Mouse (Mus musculus): ENCODE measurements around the gene Sik1.

The Sik1 gene

DNA sequence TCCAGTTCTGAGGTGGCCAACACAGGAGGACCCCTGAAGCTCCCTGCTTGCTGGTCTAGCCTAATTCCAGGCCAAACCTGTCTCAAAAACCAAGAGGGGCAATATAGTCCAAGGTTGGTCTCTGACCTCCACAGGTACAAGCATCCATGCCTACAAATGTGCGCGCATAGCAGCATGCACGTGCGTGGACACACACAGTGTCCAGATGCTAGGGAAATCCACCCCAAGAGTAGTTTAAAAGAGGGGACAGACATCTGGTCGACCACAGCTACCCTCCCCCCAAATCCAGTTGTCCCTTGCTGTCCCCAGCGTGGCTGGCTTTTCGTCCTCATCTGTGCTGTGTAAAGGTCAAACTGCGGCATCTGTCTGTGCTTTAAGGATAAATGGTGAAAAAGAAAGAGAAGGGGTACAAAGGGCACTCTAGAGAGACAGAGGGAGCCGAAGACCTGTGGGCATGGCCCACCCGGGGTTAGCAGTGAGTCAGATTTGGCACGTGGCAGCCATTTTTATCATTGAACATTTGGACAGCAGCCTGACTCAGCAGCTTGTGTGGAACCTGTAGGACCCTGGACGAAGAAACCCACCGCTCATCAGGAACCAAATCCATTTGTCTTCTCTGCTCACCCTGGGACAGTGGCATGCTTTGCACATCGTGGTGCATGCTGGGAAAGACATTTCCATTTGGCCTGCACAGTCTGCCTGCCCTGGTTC, 23.6 kb downstream of the Sik1 start:
- no peak for DNase-seq (ENCODE audit: low spot score)

DNA sequence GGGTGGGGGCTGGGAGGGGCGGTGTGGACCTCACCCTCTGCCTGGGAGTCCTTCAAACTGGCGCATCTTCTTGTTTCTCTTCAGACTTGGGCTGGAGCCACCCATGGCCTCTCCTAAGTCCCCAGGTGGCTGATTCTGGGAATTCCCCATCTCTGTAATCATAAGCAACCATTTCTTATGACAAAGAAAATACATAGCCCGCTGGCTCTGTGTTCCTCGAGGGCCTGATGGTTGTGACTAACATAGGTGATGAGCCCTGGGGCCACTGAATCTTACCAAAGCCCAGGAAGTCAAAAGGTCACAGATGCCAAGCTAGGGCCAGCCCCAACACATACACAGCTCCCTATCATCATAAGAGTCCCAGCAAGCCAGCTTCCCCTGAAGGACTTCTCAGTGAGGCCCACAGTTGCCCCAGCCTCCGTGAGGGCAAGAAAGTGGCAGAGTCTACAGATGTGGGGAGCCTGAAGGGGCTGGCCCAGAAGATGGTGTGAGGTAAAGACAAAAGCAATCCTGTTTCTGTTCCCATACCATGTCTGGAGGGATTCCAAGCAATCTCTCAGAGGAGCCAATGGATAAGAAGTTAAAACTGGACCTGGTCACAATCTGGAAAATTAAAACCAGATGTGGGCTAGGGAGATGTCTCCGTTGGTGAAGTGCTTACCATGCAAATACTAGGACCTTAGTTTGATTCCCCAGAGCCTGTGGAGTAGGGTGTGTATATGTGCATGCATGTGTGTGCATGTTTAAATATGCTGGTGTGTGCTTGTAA, 24.3 kb downstream of the Sik1 start:
- no peak for DNase-seq (ENCODE audit: low spot score)

DNA sequence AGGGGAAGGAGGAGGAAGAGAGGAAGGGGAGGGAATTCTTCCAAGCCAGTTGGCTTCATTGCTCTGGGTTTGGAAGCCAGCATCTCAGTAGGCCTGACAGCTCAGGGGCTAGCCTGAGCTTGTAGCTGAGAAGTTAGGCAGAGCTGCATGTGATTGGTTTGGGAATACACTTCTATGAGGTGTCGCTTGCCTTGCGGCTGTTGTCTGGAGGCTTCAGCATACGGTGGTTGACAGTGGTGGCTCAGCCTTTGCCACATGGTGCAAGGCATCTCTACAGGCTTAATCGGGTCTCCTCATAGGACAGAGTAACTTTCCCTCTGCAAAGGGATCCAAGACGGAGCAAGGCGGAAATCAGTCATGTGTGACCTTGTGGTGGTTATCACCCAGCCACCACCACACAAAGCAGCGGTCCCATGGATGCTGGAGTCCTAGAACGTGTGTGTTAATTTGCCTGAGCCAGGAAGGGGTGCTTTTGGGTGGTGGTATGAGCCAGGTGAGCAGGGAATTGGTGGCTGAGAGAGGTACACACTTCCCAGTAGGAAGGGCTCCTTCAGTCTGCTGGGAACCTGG, 25.0 kb downstream of the Sik1 start:
- no peak for DNase-seq (ENCODE audit: low spot score)

DNA sequence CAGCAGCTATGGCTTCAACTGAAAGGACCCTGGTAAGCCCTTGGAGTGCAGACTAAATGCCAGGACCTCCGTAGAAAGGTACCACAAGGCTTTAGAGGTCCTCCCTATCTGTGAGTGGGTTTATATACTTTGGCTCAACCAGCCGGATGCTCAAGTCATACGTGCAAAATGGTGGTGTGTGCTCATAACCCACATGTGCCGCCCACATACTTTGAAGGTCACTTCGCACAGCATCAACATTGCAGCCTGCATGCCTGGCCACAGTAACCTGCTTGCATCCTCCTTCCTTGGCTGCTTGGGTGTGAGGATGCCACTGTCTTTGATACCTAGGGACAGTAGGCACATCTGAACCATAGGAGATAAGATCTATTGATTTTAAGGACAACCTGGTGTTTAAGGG, 26.7 kb downstream of the Sik1 start:
- DNase-seq (ENCODE audit: low spot score) = no peak

DNA sequence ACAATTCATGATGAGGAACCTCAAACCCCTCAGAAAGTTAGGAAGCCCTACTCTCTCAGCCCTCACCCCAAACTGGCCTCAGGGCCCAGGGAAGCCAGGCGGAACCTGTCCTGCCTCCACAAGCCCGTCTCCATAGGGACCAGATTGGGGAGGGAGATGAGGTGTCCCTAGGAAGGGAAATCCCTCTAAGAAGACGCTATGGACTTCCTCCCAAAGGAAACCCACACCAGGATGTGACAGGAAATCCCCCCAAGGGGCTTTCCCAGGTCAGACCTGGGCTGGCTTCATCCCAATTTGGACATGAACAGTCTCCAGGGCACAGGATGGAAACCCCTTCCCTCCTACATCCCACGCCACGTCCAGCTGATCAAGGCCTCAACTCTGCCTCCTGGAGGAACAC, 27.5 kb downstream of the Sik1 start:
- DNase-seq (ENCODE audit: low spot score) = no peak

DNA sequence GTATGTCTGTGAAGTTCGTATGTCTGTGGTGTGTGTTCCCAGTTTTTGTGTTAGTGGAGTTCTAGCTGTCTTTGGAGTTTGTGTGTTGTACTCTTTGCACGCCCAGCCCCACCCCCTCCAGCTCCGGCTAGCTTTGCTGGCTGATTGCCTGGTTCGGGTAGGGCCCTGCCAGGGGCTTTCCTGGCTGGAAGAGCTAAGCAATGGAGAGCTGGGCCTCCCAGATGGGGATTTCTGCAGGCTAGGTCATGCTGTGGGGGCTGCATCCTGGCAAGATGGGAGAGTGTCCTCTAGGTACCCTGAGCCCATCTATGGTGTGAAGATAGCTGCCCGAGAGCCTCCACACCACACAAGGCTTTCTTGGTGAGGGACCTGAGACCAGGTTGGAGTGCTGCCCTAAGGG, 28.4 kb downstream of the Sik1 start:
- peak; percentile 72 for DNase-seq (ENCODE audit: low spot score)

DNA sequence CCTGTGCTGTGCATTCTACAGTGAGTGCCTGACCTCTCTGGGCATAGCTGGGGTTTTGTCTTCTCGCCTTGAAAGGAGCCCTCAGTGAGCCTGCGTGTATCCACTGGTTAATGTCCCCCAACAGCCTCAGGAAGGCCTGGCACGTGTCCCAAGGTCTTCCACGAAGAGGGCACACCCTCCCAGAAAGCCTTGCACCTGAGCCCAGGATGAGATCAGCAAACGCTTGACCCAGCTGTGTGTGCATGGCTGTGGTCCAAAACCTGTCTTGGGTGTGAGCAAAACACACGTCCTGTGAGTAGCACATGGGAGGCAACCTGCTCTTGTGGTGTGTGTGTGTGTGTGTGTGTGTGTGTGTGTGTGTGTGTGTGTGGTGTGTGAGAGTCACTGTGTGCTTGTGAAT, 28.9 kb downstream of the Sik1 start:
- DNase-seq (ENCODE audit: low spot score) = peak; percentile 70

DNA sequence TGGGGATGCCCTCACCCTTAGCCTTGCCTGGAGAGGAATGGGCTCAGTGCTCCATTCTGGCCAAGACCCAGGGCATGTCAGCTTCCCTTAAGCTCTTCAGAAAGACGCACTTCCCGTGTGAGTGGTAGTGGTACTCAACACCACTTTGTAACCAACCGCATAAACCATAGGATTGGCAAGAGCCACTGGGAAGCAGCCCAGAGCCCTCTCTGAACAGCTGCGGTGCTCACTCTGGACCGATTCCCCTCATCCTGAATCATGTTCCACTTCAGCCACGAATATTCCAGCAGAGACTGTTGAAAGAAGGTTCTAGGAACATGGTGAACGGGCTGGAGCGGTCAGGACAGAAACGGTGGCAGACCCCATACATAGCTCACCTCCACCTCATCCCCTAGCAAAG, 29.9 kb downstream of the Sik1 start:
- DNase-seq (ENCODE audit: low spot score) = no peak

DNA sequence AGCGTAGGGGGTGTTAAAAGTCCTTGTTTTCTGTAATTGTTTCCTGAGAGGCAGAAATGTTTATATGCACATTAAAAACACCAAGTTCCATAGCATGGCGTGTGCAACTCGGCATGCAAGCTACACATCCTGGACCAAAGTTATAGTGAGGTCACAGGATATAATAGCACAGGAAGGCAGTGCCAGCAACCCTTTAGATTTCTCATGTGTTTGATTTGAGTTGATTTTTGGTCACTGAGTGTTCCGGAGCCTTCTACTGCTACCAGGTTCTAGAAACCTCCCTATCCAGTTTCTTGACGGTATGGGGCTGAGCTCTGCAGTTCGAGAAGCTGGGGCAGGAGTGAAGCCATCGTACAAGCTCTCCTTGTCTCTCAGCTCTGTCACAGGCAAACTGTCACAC, 30.8 kb downstream of the Sik1 start:
- no peak for DNase-seq (ENCODE audit: low spot score)

DNA sequence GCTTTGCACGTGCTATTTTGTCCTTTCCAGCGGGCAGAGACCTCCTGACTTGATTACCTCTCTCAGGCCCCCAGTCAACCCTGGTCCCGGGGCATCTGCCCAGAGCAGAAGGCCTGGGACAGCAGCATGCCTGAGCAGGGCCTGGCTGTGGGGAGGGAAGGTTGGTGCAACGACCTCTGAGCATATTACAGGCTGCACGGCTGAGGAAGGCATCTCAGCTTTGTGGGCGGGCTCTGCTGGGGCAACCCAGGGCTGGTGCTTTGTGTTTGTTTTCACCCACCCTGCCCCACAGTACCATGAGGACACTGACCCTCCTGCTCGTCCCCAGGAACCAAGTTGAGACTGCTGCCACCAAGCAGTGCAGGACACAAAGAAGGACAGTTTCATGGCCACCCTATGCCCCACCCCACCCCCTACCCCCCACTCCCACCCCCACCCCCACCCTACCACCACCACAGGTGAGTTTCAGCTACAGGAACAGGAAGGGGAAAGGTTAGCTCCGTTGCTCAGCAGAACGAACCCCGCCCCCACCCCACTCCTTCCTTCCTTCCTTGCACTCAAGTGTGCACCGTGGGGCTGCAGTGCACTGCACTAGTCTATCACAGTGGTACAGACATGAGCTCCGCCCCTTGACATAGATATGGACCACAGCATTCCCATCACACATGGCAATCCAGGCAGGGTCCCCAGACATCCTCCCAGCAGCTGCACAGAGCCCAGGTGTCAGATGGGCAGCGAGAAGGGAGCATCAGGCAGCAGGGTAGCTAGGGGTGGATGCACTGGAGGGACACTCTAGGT, 34.3 kb downstream of the Sik1 start:
- DNase-seq (ENCODE audit: low spot score) = no peak

DNA sequence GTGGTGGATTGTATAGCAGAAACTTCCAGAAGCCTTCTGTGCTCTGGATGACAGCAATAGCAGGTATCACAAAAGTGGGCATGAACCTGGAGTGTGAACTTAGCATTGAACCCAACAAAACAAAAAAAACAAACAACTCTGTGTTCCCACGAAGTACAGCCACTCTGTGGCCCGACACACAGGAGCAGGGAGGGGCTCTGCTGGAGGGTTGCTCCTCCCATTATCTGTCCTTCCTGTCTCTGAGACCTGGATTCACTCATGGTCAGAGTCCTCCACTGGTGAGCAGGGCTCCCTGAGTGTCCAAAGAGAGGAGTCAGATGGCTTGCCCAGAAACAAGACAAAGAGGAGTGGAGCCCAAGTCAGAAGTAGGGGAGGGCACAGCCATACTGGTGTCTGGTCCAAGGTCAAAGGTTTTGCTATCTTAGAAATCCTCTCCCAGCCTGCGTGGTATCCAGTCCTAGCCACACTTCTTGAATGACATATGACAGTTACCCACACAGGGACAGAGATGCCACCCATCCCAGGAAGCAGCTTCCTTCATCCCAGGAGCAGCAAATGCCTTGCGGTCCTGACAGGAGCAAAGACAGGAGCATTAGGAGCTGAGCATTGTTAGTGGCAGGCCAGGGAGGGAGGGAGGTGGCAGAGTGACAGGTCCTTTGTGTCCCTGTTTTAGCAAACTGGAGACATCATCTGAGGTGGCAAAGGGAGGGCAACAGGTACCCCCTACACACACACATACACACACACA, 35.3 kb downstream of the Sik1 start:
- no peak for DNase-seq (ENCODE audit: low spot score)

DNA sequence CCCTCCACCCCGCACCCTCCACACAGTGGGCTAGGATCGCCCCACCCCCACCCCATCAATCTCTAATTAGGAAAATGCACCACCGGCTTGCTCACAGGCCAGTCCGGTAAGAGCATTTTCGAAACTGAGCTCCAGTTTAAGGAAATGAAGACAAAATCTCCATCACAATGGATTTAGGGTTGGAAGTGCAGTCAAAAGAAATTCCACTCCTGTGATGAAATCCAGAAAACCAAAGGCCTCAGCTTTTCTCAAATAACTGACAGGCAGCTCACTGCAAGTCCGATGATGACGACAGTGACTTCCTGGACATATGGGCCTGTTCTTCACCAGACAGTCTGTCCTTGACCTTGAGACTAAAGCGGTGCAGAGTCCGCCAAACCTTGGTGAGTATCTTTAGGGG, 36.2 kb downstream of the Sik1 start:
- no peak for DNase-seq (ENCODE audit: low spot score)

DNA sequence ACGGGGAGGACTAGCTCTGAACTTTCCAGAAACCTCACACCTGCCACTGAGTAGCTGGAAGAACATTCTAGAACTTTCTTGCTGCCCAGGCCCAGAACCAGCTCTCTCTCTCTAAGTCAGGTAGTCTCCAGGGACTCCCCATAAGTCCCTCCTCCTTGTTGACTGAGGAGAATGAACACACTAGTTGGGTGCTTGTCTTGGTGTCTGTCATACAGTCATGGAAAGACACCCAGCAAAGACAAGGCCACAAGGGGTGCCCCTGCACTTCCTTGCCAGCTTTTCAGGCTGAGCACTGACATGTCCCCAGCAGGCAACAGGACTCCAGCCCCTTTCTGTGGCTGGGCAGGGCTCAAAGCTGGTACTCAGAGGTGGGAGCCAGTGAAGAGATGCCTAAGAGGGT, 37.8 kb downstream of the Sik1 start:
- DNase-seq (ENCODE audit: low spot score) = no peak

DNA sequence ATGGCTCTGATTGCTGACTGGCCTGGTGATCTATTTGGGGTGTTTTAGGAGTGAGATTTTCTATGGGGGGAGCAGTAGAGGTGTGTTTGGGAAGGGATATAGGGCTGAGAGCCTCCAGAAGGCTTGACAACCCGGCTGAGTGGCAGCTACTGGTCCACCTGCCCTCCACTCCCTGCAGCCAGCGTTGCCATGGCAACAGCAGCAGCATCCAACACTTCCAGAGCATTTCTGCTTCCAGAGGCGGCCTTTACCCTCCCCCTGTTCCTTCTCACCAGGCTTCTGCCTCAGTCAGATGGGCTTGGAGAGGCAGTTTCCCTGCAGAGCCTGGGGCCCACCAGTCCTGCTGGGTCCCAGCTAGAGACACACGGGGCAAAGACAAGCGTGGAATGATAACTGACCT, 38.4 kb downstream of the Sik1 start:
- DNase-seq (ENCODE audit: low spot score) = no peak

DNA sequence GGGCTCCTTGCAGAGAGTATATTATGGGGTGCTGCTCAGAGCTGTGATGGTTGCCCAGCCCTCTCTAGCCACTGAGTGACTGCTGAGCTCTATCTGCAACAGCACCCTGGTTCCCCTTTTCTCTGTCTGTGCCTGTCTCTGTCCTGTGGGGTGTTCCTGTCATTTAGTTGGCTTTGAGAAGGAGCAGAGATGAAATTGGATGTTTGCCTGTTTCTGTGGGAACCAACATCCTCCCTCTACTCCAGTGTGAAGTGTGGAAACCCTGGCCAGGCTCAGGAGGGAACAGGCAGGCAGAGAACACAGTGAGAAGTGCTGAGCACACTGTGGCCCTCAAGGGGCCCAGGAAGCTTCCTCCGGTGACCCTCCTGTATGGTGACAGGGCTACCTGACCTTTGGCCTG, 40.8 kb downstream of the Sik1 start:
- DNase-seq (ENCODE audit: low spot score) = no peak

DNA sequence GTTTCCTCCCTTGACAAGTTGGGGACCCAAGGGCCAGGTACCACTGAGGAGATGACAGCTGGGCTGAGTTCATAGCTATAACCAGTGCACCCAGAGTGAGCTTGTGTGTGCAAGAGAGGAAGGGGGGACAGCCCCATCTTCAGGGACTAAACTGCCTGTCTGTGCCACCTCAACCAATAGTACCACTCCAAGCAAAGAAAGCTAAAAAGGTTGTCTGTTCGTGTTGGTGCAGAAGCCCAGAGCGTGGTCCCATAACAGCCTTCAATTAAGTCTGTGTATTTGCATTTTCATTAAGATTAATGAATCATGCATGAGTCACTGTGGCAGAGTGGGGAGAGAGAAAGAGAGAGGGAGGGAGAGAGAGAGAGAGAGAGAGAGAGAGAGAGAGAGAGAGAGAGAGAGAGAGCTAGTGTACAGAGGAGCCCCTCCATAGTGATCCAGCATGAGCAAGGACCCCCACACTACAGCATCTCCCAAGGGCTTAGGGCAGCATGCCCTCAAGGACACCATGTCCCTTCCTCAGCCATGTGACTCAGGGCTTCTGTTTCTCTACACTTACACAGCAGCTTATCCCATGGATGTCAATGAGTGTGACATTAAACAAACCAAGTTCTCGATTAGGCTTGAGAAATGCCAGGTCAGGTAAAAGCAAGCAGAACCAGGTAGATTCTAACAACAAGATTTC, 41.5 kb downstream of the Sik1 start:
- DNase-seq (ENCODE audit: low spot score) = no peak

DNA sequence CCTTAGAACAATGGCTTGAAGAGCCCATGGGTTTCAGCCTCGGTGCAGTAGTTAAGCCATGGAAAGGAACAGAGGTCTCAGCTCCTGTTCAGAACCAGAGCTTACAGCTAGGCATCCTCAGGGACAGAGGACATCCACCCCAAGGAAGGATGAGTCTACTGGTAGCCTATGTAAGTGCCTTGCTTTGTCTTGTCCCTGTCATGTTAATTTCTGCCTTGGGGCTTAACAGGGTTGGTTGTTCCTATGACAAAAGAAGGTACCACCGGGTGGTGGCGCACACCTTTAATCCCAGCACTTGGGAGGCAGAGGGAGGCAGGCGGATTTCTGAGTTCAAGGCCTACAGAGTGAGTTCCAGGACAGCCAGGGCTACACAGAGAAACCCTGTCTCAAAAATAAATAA, 44.3 kb downstream of the Sik1 start:
- no peak for DNase-seq (ENCODE audit: low spot score)

DNA sequence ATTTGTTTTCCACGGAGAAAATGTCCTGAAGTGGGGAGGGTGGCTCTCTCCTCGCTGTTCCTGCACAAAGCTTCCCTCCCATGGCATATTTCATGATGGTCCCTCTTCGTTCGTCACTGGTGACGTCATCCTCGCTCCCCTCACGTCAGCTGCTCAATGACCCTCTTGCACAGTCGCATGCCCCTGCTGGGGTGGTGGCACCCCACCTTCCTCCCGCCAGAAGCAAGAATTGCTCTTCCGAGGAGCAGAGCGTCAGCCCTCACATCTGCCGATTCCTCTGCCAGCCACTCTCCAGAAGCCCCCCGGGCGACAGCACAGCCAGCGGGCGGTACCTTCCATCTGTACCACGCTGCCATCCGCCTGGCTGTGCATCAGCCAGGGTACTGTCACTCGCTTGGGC, 45.7 kb downstream of the Sik1 start:
- DNase-seq (ENCODE audit: low spot score) = no peak

DNA sequence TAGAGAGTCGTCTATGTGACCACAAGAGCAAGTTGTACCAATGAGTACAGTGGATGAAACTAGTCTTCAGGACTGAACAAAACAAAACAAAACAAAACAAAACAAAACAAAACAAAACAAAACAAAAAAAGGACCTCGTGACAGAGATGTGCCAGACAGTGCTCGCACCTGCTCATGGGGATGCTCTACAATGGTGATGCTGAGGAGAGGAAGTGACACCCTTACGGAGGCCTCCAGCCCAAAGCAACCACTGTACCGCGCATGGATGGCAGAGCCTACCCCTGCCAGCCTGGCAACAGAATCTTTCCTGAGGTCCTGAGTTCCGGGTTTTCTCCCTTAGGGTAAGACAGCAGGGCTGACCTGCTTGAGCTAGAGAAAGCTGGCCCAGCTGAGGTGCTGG, 46.5 kb downstream of the Sik1 start:
- no peak for DNase-seq (ENCODE audit: low spot score)

DNA sequence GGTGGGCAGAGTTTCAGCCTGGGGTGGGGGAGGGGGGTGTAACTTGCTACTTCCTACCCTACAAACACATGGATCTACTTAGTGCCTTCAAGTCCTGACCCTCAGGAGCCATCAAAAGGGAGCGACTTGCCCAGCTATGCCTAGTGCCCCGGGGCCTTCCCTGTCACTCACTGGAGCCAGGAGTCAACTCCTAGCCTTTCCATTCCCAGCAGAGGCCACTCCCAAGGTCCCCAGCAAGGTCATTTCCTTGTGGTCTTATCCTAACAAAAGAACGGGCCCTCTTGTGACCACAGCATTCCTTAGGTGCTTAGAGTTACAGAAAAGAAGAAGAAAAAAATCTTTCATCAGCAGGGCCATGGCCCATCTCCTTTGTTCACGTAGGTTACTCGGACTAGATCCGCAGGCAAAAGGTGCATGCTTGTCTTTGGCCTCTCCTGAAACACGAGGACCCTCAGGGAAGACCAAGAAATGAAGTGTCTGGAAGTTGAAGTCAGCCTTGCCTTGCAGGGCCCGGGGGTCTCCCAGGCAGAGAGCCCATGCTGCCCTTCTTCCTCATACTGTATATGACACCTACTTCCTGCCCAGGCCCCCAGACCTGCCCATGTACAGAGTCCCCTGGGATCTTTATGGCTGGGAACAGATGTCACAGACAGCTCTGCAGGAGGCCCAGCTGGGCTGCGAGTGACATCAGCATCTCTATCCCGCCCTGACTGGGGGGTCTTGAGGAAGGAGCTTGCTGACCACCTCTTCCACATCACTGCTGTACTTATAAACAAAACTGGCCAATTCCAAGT, 47.3 kb downstream of the Sik1 start:
- no peak for DNase-seq (ENCODE audit: low spot score)

DNA sequence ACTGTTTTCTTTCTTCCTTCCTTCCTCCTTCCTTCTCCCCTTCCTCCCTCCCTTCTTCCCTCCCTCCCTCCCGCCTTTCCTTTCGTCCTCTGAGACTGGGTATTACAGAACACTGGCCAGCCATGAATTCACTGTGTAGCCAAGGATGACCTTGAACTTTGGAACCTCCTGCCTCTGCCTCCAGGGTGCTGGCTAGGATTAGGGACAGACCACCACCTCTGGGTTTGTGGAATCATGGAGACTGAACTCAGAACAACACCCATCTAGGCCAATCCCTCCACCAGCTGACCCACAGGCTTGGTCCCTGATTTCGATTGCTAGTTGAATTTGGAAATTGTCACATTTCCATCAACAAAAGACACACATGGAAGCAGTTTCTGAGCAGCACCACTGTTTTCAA, 49.1 kb downstream of the Sik1 start:
- DNase-seq (ENCODE audit: low spot score) = no peak
